Mouse (Mus musculus): Measurements from ENCODE around the gene Kank4.
"Not testable (repeated sequence)": the region's sequence is repeated elsewhere in the genome, so short reads cannot be mapped to it uniquely, and the experiment has no call there.

The Kank4 gene

DNA sequence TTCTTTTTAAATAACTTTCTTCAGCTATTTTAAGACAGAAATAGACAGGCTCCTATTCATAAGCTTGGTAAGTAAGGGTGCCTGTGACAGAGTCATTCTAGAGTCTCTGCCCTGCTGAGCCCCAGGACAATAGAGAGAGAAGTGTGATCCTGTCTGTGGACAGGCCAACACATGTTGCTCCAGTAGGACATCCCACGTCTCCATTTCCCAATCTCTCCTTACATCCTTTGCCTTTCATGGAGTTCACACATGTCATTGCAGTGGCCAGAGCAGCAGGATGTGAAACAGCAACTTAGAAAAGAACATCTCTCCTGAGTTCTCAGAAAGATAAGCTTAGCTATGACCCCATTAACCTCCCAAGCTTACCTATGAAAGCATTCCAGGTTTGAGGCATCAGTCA, 14.4 kb upstream of the Kank4 start:
- in situ Hi-C loops (cut with MboI) = no loop called here

DNA sequence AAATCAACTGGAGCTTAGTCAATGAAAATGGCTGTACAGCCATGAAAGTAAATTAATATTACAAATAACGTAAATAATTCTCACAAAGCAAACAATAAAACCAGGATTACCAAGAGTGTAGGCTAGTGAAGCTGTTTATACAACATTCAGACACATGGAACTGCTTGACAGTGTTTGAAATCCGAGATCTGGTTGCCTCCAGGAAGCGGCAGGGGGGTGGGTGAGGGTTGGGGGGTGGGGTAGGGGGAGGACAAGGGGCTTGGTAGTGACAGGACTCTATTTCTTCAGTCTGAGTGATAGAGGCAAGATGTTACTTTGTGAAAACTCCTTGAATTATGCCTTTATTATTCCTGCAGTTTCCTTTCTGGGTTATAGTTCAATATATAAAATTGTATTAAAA, 9.4 kb upstream of the Kank4 start:
- in situ Hi-C loops (cut with MboI) = no loop called here

DNA sequence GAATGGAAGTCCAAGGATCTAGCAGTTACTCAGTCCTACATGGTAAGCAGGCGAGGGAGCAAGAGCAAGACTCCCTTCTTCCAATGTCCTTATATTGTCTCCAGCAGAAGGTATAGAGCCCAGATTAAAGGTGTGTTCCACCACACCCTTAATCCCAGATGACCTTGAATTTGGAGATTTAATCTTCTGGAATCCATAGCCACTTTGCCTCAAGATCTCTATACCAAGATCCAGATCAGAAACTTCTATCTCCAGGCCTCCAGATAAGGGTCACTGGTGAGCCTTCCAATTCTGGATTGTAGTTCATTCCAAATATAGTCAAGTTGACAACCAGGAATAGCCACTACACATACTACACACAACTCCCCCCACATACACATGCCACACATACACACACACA, 6.4 kb upstream of the Kank4 start, which contains the start of gene I0C0044D17Rik:
I0C0044D17Rik (minus strand) TSS at position 101 of the 400 bp plus-strand sequence.
- in situ Hi-C loops (cut with MboI) = not testable (repeated sequence)

GRCm38 (mm10) chr4:98823047-98823446, 5.7 kb upstream of the Kank4 start:
- in situ Hi-C loops (cut with MboI) = no loop called here

DNA sequence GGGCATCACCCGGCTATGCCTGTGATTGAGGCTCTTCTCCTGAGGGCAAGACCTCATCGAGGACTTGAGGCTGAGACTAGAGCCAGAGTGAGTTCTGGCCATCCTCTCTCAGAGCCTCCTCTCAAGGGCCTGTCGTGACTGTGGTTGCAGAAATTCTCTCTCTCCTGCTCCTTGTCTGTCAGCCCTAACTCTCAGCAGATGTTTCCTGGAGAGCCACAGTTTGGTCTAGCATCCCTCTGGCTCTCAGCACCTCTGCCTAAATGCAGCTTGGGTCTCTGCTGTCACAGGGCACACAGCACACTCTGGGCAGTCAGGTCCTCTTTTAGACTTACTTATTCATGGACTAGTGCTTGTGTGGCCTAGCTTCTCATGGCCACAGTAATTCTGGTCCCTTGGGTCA, 5.1 kb upstream of the Kank4 start:
- in situ Hi-C loops (cut with MboI) = no loop called here

DNA sequence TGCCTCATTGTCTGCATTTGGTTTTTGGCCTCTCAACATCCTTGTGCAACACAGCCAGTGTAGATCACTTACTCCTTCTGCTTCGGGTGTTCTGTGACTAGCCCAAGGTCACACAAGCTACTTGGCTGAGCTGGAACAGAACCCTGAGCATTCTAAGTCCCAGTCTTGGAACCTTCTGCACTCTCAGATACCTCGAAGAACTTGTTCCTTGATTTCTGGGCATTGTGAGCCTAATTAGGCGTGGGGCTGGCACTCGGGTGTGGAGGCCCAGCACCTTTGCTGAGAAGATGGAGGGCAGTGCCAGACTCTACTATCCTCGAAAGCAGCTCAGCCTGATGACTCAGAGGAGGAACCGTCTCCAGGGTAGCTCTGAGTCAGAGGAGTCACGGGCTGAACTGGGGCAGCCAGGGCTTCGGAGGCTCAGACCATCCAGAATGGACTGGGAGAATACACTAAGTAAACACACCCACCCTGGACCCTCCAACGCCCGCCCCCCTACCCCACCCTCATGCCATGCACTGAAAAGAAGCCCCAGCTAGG, 1.9 kb upstream of the Kank4 start:
- in situ Hi-C loops (cut with MboI) = no loop called here

- in situ Hi-C loops (cut with MboI) = no loop called here
Measured at GRCm38 (mm10) chr4:98816807-98817183, 542 bp downstream of the Kank4 start.

DNA sequence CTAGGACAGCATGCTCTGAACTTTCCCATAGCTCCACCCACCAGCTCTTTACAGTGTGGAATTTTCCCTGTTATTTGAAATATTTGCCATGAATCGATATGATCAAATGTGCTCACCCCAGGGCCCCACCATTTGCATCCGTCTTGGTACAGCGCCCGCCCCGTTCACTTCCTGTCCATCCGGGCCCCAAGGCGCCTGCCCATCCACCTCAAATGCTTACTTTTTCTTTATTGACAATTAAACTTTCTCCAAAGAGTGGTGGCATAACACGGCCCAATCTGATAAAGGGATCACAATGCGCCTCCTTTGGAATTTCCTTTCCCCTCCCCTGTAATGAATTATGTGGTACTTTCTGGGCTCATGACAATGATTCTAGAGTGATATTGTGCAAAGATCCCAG, 11.0 kb downstream of the Kank4 start:
- in situ Hi-C loops (cut with MboI) = no loop called here

- in situ Hi-C loops (cut with MboI) = no loop called here
Measured at GRCm38 (mm10) chr4:98805291-98806048, 11.9 kb downstream of the Kank4 start.

GRCm38 (mm10) chr4:98804476-98805134, 12.7 kb downstream of the Kank4 start:
- in situ Hi-C loops (cut with MboI) = no loop called here

DNA sequence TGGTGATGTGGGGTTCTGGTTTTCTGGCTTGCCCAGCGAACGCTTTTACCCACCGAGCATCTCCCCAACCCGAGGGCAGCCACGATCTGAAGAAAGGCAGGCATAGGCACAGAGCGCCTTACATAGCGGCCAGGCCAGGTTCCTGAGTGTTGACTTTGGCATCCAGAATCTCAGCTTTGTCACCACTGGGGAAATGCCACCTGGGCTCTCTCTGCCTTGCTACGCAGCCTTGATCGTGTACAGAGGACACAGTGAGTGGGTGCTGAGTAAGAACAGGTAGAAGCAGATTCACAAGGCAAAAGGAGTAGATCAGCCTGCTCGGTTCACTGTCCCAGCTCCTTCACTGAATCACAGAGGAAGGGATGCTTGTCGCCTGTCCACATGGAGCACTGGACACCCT, 15.6 kb downstream of the Kank4 start:
- in situ Hi-C loops (cut with MboI) = no loop called here

- in situ Hi-C loops (cut with MboI) = no loop called here
Measured at GRCm38 (mm10) chr4:98800824-98801223, 16.5 kb downstream of the Kank4 start.

DNA sequence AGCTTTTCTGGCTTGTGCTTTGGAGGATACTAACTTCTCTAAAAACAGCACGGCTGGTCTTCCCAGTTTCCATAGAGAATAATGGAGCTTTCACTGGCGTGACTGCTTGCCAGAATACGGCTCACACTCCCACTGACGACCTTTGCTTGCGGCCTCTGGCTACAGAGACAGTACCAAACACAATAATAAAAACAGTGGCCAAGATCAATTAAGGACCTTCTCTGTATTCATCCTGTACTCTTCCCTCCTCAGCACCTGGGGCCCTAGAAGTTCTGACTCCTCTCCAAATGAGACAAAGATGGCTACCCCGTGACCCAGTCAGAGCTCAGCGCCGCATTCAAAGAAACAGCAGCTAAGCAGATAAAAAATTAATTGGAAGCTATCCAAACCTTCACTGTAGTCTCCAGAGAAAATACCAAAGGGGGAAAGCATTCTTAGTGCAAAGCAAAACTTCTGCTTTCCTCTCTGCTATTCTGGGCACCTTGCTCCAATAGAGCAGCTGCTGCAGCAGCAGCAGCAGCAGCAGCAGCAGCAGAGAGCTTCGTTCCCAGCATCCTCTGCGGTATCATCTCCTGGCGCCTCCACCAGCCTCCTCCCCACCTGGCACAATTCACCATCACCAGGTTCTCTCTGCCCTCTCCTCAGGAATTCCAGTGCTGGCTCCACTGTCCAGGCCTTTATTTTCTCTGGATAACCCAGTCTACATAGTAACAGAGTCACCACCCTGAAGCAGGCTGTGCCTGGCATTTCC, 20.6 kb downstream of the Kank4 start:
- in situ Hi-C loops (cut with MboI) = no loop called here

DNA sequence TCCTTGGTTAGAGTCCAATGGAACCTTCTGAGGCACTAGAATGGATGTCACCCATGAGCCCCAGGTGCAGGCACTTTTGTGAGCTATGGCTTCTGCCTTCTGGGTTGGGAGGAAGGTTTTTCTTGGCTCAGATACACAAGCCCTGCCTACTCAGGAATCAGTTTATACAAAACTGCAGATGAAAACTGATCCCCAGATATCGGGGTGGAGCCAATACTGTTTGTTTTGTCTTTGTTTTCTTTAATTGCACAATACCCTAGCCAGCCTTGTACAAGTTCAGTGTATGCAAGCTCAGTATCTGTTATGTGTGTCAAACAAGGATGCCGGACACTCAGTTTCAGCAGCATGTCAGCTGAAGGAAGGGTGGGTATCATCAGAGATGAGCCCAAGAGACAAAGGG, 22.1 kb downstream of the Kank4 start:
- in situ Hi-C loops (cut with MboI) = no loop called here

GRCm38 (mm10) chr4:98793486-98793885, 23.9 kb downstream of the Kank4 start:
- in situ Hi-C loops (cut with MboI) = no loop called here

DNA sequence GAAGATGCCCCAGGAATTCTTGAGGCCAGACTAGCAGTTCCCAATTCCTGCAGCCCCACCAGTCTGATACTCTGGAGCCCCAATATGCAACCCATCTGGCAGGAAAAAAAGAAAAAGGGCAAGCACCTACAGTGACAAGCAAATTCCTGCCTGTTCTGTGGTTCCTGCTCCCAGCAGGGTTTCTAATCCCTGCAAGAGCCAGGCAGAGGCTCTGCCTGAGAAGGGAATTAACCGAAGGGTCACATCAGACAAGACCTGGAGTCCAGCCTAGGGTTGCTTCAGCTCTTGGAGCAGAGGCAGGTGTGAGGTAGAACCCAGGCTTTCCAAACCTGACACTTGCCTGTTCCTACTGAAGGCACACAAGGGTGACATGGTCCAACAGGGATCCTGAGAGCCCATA, 26.6 kb downstream of the Kank4 start:
- in situ Hi-C loops (cut with MboI) = no loop called here

DNA sequence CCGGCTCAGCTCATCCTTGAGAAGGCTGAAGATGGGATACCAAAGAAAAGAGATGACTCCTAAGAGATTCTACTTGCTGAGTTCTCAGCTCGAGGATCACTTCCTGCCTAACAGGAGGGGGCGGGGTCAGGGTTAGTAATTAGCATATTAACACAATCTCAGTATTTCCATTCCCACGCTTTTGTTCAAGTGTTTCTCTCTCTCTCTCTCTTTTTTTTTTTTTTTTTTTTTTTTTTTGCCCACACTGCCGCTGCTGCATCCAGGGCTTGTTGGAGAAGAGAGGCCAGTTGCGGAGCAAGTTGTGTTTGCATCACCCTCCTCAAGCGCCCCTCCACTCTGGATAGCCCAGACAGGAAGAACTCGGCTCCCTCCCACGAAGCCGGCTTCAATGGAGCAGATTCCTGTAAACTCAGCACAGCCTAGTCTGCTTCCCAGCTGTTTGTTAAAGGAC, 27.5 kb downstream of the Kank4 start:
- in situ Hi-C loops (cut with MboI) = no loop called here

DNA sequence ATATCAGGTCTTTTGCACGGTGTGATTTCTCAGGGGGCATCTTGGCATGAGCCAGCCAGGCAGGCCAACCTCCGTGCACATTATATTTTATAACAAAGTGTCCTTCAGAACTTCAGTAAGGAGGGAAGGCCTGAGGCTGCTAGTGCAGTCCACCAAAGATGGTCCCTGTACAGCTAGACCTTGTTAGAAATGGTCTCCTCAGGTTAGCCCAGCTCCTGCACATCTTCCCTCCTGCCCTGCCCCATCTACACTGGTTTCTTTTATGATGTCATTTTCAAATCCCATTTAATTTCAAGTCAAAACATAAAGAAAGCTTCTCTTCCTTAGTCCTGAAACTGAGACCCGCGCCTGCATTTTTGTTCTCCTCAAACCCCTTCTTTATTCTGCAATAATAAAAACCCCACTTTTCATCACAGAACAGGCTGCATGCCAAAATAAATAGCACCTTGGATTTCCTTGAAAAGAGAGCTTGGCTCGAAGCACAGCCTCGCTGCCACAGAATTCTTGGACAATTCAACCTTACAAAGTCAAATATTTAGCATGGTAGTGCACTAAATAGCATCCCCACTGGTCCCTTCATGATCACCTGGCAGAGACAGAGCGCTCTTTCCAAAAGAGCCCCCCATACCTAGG, 28.1 kb downstream of the Kank4 start:
- in situ Hi-C loops (cut with MboI) = no loop called here

DNA sequence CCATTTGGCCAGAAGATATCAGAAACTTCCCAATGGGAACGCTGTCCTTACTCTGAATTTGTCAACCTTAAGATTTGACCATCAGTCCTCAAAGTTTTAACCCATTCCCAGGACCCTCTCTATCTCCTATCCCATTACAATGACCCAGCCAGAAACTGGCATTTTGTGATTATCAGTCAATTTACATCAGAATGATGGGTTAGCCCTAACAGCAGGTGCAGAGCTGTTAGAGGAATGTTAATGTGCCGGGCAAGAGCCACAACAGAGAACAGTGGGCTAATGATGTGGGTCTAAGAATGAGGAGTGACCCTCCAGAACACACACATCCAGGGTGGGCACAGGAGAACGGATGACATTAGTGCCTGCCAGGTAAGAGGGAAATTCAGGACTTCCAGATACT, 31.1 kb downstream of the Kank4 start:
- in situ Hi-C loops (cut with MboI) = no loop called here

DNA sequence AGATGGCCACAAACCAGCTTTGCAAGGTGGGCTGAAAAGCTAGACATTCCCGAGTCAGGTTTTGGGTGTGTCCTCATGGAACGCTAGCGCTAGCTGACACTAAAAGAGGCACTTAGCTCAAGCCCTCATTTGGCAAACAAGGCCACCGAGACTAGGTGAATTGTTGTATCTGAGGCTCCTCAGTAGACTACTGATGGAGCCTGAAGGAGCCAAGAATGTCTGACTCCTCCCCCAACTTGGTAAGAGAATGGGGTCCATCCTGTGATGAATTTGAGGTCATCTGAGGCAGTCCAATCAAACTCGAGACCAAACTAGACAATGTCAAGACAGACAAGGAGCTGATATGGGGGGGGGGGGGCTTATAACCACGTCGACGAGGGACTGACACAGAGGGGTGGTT, 31.5 kb downstream of the Kank4 start:
- in situ Hi-C loops (cut with MboI) = no loop called here

- in situ Hi-C loops (cut with MboI) = no loop called here
Measured at GRCm38 (mm10) chr4:98778219-98778618, 39.1 kb downstream of the Kank4 start.

GRCm38 (mm10) chr4:98777464-98777863, 39.9 kb downstream of the Kank4 start:
- in situ Hi-C loops (cut with MboI) = no loop called here
